Mouse (Mus musculus): ENCODE measurements around the gene Txlng. TPM values are rescaled to one million over a fixed set of nuclear protein-coding genes. Genes with fewer than 3 reads are reported as not detected.
"Not testable (repeated sequence)": the region's sequence is repeated elsewhere in the genome, so short reads cannot be mapped to it uniquely, and the experiment has no call there.

Txlng gene
- polyA plus RNA-seq, 1 experiment from 2014 or later: 18.1 TPM

DNA sequence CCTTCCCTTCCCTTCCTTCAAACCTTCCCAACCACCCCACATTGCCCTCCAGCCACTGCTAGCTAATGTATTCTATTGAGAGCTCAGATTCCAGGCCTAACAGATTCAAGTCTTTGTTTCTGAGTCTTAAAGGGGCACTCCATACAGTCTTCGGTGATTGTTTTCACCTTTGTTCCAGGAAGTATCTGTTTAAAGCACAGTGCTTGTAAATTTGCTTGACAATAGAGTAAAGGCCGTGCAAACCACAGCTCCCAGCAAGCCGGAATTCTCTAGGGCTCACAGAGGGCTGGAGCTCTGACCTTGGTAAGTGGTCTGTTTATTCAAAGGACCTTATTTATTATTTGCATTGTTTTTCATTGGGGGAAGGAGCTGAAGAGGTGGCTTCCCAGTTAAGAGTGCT is 2.8 kb upstream of the Txlng start:
- 25% methylated on average over 3 of the region's 3 CpGs for WGBS
- Histone ChIP-seq H3K36me3 (ENCODE audit: control insufficient read depth, insufficient read depth, low read length) (no peaks in the 10 kb centered on the region), H3K9ac (ENCODE audit: low read length) (no peak overlapping the region), H3K27ac (ENCODE audit: low read depth, low read length) (no peak overlapping the region), H3K4me1 (ENCODE audit: control insufficient read depth, insufficient read depth, low read length) (no peaks in the 10 kb centered on the region), H3K27me3 (ENCODE audit: control insufficient read depth, insufficient read depth, low read length) (no peaks in the 10 kb centered on the region), H3K4me3 (ENCODE audit: low read depth, low read length) (no peak overlapping the region), H3K9me3 (ENCODE audit: control insufficient read depth, low read length) (no peaks in the 10 kb centered on the region), H3K4me2 (no peak overlapping the region)
- DNase-seq (ENCODE audit: low spot score, missing footprints): peak; percentile 86
- ATAC-seq (ENCODE audit: low FRiP score): no peak

DNA sequence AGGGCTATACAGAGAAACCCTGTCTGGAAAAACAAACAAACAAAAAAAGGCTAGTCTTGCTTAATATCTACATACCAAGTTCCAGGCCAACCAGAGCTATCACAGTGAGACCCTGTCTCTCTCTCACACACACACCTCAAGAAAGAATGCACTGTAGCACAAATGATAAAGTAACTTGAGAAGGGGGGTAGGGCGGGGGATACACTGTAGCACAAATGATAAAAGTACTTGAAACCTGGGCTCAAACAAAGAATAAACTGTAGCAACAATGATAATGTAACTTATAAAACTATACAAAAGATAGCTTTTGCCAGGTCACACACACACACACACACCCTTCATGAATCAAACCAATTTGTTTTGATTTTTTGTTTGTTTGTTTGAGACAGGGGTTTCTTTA is 2.3 kb upstream of the Txlng start:
- DNase-seq (ENCODE audit: low spot score, missing footprints): no peak
- Histone ChIP-seq H3K27ac (ENCODE audit: low read depth, low read length) (no peak overlapping the region), H3K36me3 (ENCODE audit: control insufficient read depth, insufficient read depth, low read length) (no peaks in the 10 kb centered on the region)

DNA sequence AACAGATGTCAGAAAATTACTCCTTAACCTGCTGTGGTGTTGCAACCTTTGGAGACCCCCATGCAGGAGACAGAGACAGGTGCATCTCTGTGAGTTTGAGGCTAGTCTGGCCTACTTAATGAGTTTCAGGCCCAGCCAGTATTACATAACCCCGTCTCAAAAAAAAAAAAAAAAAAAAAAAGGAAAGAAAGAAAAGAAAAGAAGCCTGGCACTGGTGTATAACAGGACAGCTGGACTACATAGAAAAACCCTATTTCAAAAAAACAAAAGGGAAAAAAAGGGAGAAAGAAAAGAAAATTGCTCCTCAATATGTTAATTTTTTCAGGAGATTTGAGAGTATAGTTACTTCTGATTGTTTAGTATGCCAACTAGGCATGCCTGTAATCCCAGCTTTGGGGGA is 1.8 kb upstream of the Txlng start:
- H3K36me3 ChIP-seq (ENCODE audit: control insufficient read depth, insufficient read depth, low read length): no peaks in the 10 kb centered on the region
- no peak overlapping the region for H3K4me2 ChIP-seq
- no peaks in the 10 kb centered on the region for H3K9me3 ChIP-seq (ENCODE audit: control insufficient read depth, low read length)
- DNase-seq (ENCODE audit: low spot score, missing footprints): no peak
- no peaks in the 10 kb centered on the region for H3K4me1 ChIP-seq (ENCODE audit: control insufficient read depth, insufficient read depth, low read length)
- H3K27me3 ChIP-seq (ENCODE audit: control insufficient read depth, insufficient read depth, low read length): no peaks in the 10 kb centered on the region
- ATAC-seq (ENCODE audit: low FRiP score): no peak
- no peak overlapping the region for H3K27ac ChIP-seq (ENCODE audit: low read depth, low read length)
- no peak overlapping the region for H3K9ac ChIP-seq (ENCODE audit: low read length)
- no peak overlapping the region for H3K4me3 ChIP-seq (ENCODE audit: low read depth, low read length)
- 45% methylated on average over 1 of the region's 1 CpGs for WGBS

More for the DNA sequence above, 2.3 kb upstream of the Txlng start:
- H3K4me2 ChIP-seq: no peak overlapping the region
- no peak for ATAC-seq (ENCODE audit: low FRiP score)
- no peaks in the 10 kb centered on the region for H3K4me1 ChIP-seq (ENCODE audit: control insufficient read depth, insufficient read depth, low read length)
- no peaks in the 10 kb centered on the region for H3K27me3 ChIP-seq (ENCODE audit: control insufficient read depth, insufficient read depth, low read length)
- 58% methylated on average over 1 of the region's 1 CpGs for whole genome bisulfite sequencing
- no peak overlapping the region for H3K9ac ChIP-seq (ENCODE audit: low read length)
- no peak overlapping the region for H3K4me3 ChIP-seq (ENCODE audit: low read depth, low read length)
- H3K9me3 ChIP-seq (ENCODE audit: control insufficient read depth, low read length): no peaks in the 10 kb centered on the region

DNA sequence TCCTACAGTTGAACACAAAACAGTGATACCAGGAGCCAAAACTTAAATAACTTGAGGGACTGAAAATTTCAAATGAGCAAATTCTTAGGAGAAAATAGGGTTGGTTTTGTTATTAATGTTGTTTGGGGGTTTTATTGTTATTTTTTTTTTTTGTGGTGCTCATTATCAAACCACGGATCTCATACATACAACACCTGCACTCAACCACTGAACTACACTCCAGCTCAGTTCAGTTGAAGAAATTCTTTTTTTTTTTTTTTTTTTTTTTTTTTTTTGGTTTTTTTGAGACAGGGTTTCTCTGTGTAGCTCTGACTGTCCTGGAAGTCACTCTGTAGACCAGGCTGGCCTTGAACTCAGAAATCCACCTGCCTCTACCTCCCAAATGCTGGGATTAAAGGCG is 1.1 kb upstream of the Txlng start:
- H3K36me3 ChIP-seq (ENCODE audit: control insufficient read depth, insufficient read depth, low read length); H3K4me2 ChIP-seq; H3K27me3 ChIP-seq (ENCODE audit: control insufficient read depth, insufficient read depth, low read length); H3K9me3 ChIP-seq (ENCODE audit: control insufficient read depth, low read length); H3K27ac ChIP-seq (ENCODE audit: low read depth, low read length); H3K4me1 ChIP-seq (ENCODE audit: control insufficient read depth, insufficient read depth, low read length); H3K4me3 ChIP-seq (ENCODE audit: low read depth, low read length); H3K9ac ChIP-seq (ENCODE audit: low read length); DNase-seq (ENCODE audit: low spot score, missing footprints); ATAC-seq (ENCODE audit: low FRiP score): not testable (repeated sequence)
- 68% methylated on average over 2 of the region's 2 CpGs for WGBS

DNA sequence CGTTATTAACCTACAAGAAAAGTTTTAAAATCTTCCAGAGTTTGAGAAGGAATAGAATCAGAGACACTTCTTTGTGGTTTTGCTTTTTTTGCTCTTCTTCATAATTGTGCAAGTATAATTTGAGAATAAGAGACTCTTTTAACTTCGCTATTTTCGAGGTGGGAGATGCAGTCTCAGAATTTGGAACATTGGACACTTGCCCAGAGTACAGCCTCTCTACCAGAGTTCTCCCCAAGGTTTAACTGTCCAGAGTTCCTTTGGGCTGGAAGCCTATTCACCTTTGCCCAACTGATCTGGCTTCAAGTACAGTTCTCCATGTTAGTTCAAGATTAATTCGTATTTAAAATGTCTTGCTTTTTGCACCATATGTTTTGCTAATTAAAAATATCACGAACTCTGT is 487 bp upstream of the Txlng start:
- Histone ChIP-seq H3K9me3 (ENCODE audit: control insufficient read depth, low read length) (no peaks in the 10 kb centered on the region), H3K4me3 (ENCODE audit: low read depth, low read length) (peak overlapping the region; percentile 25; the same call in 1 of the 2 replicates), H3K36me3 (ENCODE audit: control insufficient read depth, insufficient read depth, low read length) (no peaks in the 10 kb centered on the region), H3K27ac (ENCODE audit: low read depth, low read length) (no peak overlapping the region), H3K4me1 (ENCODE audit: control insufficient read depth, insufficient read depth, low read length) (no peaks in the 10 kb centered on the region), H3K27me3 (ENCODE audit: control insufficient read depth, insufficient read depth, low read length) (no peaks in the 10 kb centered on the region), H3K9ac (ENCODE audit: low read length) (peak overlapping the region; percentile 24; the same call in 1 of the 2 replicates), H3K4me2 (peak overlapping the region; percentile 31; the same call in 1 of the 2 replicates)
- DNase-seq (ENCODE audit: low spot score, missing footprints) (no peak), ATAC-seq (ENCODE audit: low FRiP score) (no peak)
- 36% methylated on average over 5 of the region's 5 CpGs for WGBS

DNA sequence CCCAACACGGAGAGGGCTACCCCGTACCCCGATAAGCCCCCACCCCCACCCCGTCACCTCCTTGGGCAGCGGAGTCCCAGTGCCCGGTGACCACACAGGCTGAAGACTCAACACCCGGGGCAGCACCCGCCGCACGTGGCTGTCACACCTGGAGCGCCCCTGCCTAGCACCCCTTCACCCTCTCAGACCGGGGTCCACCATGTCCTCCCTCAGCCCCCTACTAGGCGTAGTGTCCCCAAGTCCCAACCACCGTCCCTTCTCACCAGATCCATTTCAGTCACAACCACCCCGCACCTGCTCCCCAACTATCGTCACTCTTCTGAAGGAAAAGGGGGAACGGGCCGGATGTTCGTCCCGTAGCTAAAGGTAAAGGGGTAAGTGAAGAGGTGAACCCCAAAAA is 471 bp downstream of the Txlng start:
- Histone ChIP-seq H3K27ac (ENCODE audit: low read depth, low read length) (no peak overlapping the region), H3K9me3 (ENCODE audit: control insufficient read depth, low read length) (no peaks in the 10 kb centered on the region), H3K4me1 (ENCODE audit: control insufficient read depth, insufficient read depth, low read length) (no peaks in the 10 kb centered on the region), H3K36me3 (ENCODE audit: control insufficient read depth, insufficient read depth, low read length) (no peaks in the 10 kb centered on the region), H3K9ac (ENCODE audit: low read length) (peak overlapping the region; percentile 60), H3K4me2 (peak overlapping the region; percentile 70), H3K4me3 (ENCODE audit: low read depth, low read length) (peak overlapping the region; percentile 50), H3K27me3 (ENCODE audit: control insufficient read depth, insufficient read depth, low read length) (no peaks in the 10 kb centered on the region)
- 18% methylated on average over 19 of the region's 20 CpGs for WGBS
- ATAC-seq (ENCODE audit: low FRiP score): peak; percentile 65
- peak; percentile 82 for DNase-seq (ENCODE audit: low spot score, missing footprints)

DNA sequence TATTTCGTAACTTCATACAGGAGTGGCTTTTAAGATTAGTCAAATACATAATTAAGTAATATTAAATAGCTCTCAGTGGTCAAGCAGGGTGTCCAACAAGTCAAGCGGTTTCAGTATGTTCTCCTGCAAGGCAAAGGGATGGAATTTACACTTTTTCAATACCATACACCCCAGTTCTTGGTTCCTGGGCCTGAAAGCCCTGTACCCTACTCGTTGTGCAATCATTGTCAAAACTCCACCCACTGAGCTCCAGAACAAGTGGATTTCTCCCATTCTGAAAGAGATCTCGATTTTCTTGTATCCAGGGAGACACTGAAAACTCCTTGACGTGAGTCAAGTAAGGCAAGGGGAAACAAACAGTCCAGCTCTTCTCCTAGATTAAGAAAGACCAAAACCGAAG is 1.2 kb downstream of the Txlng start:
- 44% methylated on average over 6 of the region's 6 CpGs for WGBS
- ATAC-seq (ENCODE audit: low FRiP score) (no peak), DNase-seq (ENCODE audit: low spot score, missing footprints) (no peak)
- Histone ChIP-seq H3K9ac (ENCODE audit: low read length) (peak overlapping the region; percentile 60; the same call in 1 of the 2 replicates), H3K36me3 (ENCODE audit: control insufficient read depth, insufficient read depth, low read length) (no peaks in the 10 kb centered on the region), H3K27me3 (ENCODE audit: control insufficient read depth, insufficient read depth, low read length) (no peaks in the 10 kb centered on the region), H3K27ac (ENCODE audit: low read depth, low read length) (no peak overlapping the region), H3K4me3 (ENCODE audit: low read depth, low read length) (peak overlapping the region; percentile 50), H3K4me2 (peak overlapping the region; percentile 70), H3K9me3 (ENCODE audit: control insufficient read depth, low read length) (no peaks in the 10 kb centered on the region), H3K4me1 (ENCODE audit: control insufficient read depth, insufficient read depth, low read length) (no peaks in the 10 kb centered on the region)

DNA sequence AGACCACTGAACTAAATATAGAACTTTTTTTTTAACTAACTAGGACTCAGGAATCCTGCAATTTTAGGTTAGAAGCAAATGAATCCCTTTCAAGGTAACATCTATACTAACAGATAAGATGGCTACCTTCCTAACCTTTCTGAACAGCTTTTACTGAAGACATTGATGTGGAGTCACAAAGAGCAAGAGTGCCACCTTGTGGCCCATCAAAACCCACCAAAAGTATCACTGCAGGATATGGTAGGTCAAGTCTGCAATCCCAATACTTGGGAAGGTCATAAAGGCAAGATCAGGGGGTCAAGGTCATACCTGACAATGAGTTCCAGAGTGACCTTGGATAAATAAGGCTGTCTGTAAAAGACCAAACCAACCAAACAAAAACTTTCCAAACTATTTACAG is 28.9 kb downstream of the Txlng start:
- Histone ChIP-seq H3K36me3 (ENCODE audit: control insufficient read depth, insufficient read depth, low read length) (no peaks in the 10 kb centered on the region; the same call in 1 of the 2 replicates), H3K27me3 (ENCODE audit: control insufficient read depth, insufficient read depth, low read length) (no peaks in the 10 kb centered on the region), H3K27ac (ENCODE audit: low read depth, low read length) (no peak overlapping the region), H3K4me2 (no peak overlapping the region), H3K9ac (ENCODE audit: low read length) (no peak overlapping the region), H3K4me3 (ENCODE audit: low read depth, low read length) (no peak overlapping the region), H3K9me3 (ENCODE audit: control insufficient read depth, low read length) (no peaks in the 10 kb centered on the region), H3K4me1 (ENCODE audit: control insufficient read depth, insufficient read depth, low read length) (no peaks in the 10 kb centered on the region)
- DNase-seq (ENCODE audit: low spot score, missing footprints) (no peak), ATAC-seq (ENCODE audit: low FRiP score) (no peak)

DNA sequence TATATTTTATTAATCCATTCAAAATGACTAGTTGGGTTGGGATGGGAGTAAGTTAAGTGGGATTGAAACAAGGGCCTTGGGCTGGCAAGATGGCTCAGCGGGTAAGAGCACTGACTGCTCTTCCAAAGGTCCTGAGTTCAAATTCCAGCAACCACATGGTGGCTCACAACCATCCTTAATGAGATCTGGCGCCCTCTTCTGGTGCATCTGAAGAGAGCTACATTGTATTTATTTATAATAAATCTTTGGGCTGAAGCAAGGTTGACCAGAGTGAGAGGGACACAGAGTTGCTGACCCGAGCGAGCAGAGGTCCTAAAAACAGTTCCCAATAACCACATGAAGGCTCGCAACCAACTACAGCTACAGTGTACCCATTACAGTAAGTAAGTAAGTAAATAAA is 37.9 kb downstream of the Txlng start:
- not testable (repeated sequence) for H3K9ac ChIP-seq (ENCODE audit: low read length); H3K9me3 ChIP-seq (ENCODE audit: control insufficient read depth, low read length); H3K36me3 ChIP-seq (ENCODE audit: control insufficient read depth, insufficient read depth, low read length); H3K27ac ChIP-seq (ENCODE audit: low read depth, low read length); H3K4me1 ChIP-seq (ENCODE audit: control insufficient read depth, insufficient read depth, low read length); H3K4me3 ChIP-seq (ENCODE audit: low read depth, low read length); DNase-seq (ENCODE audit: low spot score, missing footprints); H3K4me2 ChIP-seq; H3K27me3 ChIP-seq (ENCODE audit: control insufficient read depth, insufficient read depth, low read length); ATAC-seq (ENCODE audit: low FRiP score)
- 82% methylated on average over 5 of the region's 5 CpGs for WGBS

DNA sequence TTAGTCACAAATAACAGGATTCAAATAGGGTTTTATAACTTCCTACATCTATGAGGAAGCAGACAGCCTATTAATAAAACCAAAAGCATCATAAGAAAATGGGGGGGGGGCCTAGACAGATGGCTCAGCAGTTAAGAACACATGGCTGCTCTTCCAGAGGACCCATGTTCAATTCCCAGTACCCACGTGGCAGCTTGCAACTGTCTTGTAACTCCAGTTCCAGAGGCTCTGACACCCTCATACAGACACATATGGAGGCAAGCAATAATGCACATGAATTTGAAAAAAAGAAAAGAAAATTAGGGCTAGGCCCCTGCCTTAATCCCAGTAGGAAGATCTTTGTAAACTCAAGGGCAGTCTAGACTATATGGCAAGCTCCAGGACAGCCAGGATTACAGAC is 40.9 kb downstream of the Txlng start:
- H3K36me3 ChIP-seq (ENCODE audit: control insufficient read depth, insufficient read depth, low read length): no peaks in the 10 kb centered on the region
- ATAC-seq (ENCODE audit: low FRiP score) (no peak), DNase-seq (ENCODE audit: low spot score, missing footprints) (peak; percentile 59)
- WGBS: 67% methylated on average over 1 of the region's 1 CpGs
- H3K9me3 ChIP-seq (ENCODE audit: control insufficient read depth, low read length): no peaks in the 10 kb centered on the region
- H3K4me2 ChIP-seq: no peak overlapping the region
- no peaks in the 10 kb centered on the region; the same call in 1 of the 2 replicates for H3K27me3 ChIP-seq (ENCODE audit: control insufficient read depth, insufficient read depth, low read length)
- H3K4me3 ChIP-seq (ENCODE audit: low read depth, low read length): no peak overlapping the region
- H3K4me1 ChIP-seq (ENCODE audit: control insufficient read depth, insufficient read depth, low read length): no peaks in the 10 kb centered on the region
- no peak overlapping the region for H3K27ac ChIP-seq (ENCODE audit: low read depth, low read length)
- no peak overlapping the region for H3K9ac ChIP-seq (ENCODE audit: low read length)
